Mouse (Mus musculus) myocyte (in vitro differentiated cells): ENCODE measurements around the gene Nlrc5. TPM values are rescaled to one million over a fixed set of nuclear protein-coding genes. Genes with fewer than 3 reads are reported as not detected.

Source experiments
- H3K27me3 ChIP-seq: one replicate; pipeline ENCODE4 v1.6.1; 2011; ENCODE audit not compliant: control insufficient read depth, insufficient read depth, insufficient read length
- H3K36me3 ChIP-seq: one replicate; pipeline ENCODE4 v1.6.1; 2011; ENCODE audit not compliant: control insufficient read depth, insufficient read depth
- H3K4me2 ChIP-seq: one replicate; pipeline ENCODE4 v1.6.1; 2011; ENCODE audit warnings: low read depth, control low read depth
- H3K4me3 ChIP-seq: one replicate; pipeline ENCODE4 v1.5.1; 2011; ENCODE audit warnings: mild to moderate bottlenecking, control low read depth, moderate library complexity
- H3K79me2 ChIP-seq: one replicate; pipeline ENCODE4 v1.6.1; 2011; ENCODE audit not compliant: control insufficient read depth, insufficient read depth
- H3ac ChIP-seq: one replicate; pipeline ENCODE4 v1.6.1; 2011; ENCODE audit not compliant: control insufficient read depth, insufficient read length
- CEBPB ChIP-seq: IDR thresholded peaks from 2 replicates; pipeline ENCODE4 v1.6.1; 2011; ENCODE audit warnings: mild to moderate bottlenecking, moderate library complexity; ENCODE audit not compliant: poor library complexity, insufficient read depth, severe bottlenecking
- E2F4 ChIP-seq: IDR thresholded peaks from one replicate; pipeline ENCODE4 v1.6.1; 2011; ENCODE audit warnings: mild to moderate bottlenecking, control low read depth, moderate library complexity; ENCODE audit not compliant: insufficient read depth
- MAX ChIP-seq: IDR thresholded peaks from one replicate; pipeline ENCODE4 v1.6.1; 2011; ENCODE audit warnings: low read depth, mild to moderate bottlenecking, control low read depth
- MYOD1 ChIP-seq, 3 experiments: IDR thresholded peaks; one replicate each; pipeline ENCODE4 v1.6.1; 2011; ENCODE audit warnings: control low read depth in 2 of 3, low read depth in 2 of 3, mild to moderate bottlenecking in 2 of 3, moderate library complexity in 1 of 3; ENCODE audit not compliant: insufficient read length in 2 of 3, control insufficient read depth in 1 of 3
- MYOG ChIP-seq, 3 experiments: IDR thresholded peaks; one replicate each; pipeline ENCODE4 v1.6.1; 2011; ENCODE audit warnings: control low read depth in 2 of 3, low read depth in 2 of 3, mild to moderate bottlenecking in 2 of 3; ENCODE audit not compliant: insufficient read length in 2 of 3, control insufficient read depth in 1 of 3, insufficient read depth in 1 of 3
- POLR2A ChIP-seq: IDR thresholded peaks from one replicate; pipeline ENCODE4 v1.6.1; 2011; ENCODE audit warnings: low read depth, mild to moderate bottlenecking, control low read depth, moderate library complexity; ENCODE audit not compliant: insufficient read length
- POLR2AphosphoS2 ChIP-seq: IDR thresholded peaks from one replicate; pipeline ENCODE4 v1.6.1; 2011; ENCODE audit warnings: low read depth, control low read depth; ENCODE audit not compliant: insufficient read length
- REST ChIP-seq: IDR thresholded peaks from one replicate; pipeline ENCODE4 v1.6.1; 2011; ENCODE audit warnings: mild to moderate bottlenecking, control low read depth, moderate library complexity; ENCODE audit not compliant: insufficient read depth, insufficient read length
- SRF ChIP-seq: IDR thresholded peaks from one replicate; pipeline ENCODE4 v1.6.1; 2011; ENCODE audit warnings: low read depth; ENCODE audit not compliant: control insufficient read depth, insufficient read length
- TCF12 ChIP-seq: IDR thresholded peaks from one replicate; pipeline ENCODE4 v1.6.1; 2011; ENCODE audit warnings: mild to moderate bottlenecking, control low read depth; ENCODE audit not compliant: poor library complexity, insufficient read depth, severe bottlenecking
- TCF3 ChIP-seq: IDR thresholded peaks from one replicate; pipeline ENCODE4 v1.6.1; 2011; ENCODE audit warnings: low read depth, control low read depth; ENCODE audit not compliant: insufficient read length
- USF1 ChIP-seq: IDR thresholded peaks from one replicate; pipeline ENCODE4 v1.6.1; 2011; ENCODE audit warnings: low read depth, mild to moderate bottlenecking, control low read depth, moderate library complexity
- polyA plus RNA-seq: library from polyadenylated mRNA; unstranded; fragments of >200 nt; fragmentation: generic; extraction: Trizol; gene quantifications from one replicate; pipeline ENCODE4 v1.2.1, GENCODE M21; 2012; ENCODE audit warnings: missing spikeins

The Nlrc5 gene
- 0.40 TPM for polyA plus RNA-seq

GRCm38 (mm10) chr8:94433981-94434466 is at the start of gene Nlrc5:
Gene Nlrc5, plus strand, starts transcription at chr8:94434356.
- TF ChIP-seq MYOG (IDR thresholded peaks at IDR 0.05; ENCODE audit: control insufficient read depth in 1 of 3, insufficient read depth in 1 of 3, insufficient read length in 2 of 3, low read depth in 2 of 3): no peak
- no peak for TF ChIP-seq MAX
- TF ChIP-seq TCF3: no peak
- TF ChIP-seq REST: no peak
- TF ChIP-seq E2F4: no peak
- no peak for TF ChIP-seq POLR2A
- TF ChIP-seq CEBPB: no peak
- TF ChIP-seq TCF12: no peak
- TF ChIP-seq SRF: no peak
- no peak for TF ChIP-seq USF1
- no peak for TF ChIP-seq MYOD1 (IDR thresholded peaks at IDR 0.05; ENCODE audit: control insufficient read depth in 1 of 3, insufficient read length in 2 of 3, low read depth in 2 of 3)
- TF ChIP-seq POLR2AphosphoS2: no peak
- Histone ChIP-seq H3K4me3 (peak within 1 kb of the TSS; percentile 22), H3K27me3 (peaks cover 13% of the 10 kb centered on the region), H3ac (no peak within 1 kb of the TSS), H3K4me2 (peak within 1 kb of the TSS; percentile 78), H3K79me2 (no peaks in the 10 kb centered on the region), H3K36me3 (no peaks in the 10 kb centered on the region)

- peak overlapping the region; percentile 91 for H3K4me2 ChIP-seq
- no peak for TF ChIP-seq MAX
- no peak for TF ChIP-seq E2F4
- no peak for TF ChIP-seq SRF
- no peak for TF ChIP-seq MYOG (IDR thresholded peaks at IDR 0.05; ENCODE audit: control insufficient read depth in 1 of 3, insufficient read depth in 1 of 3, insufficient read length in 2 of 3, low read depth in 2 of 3)
- no peak for TF ChIP-seq CEBPB
- TF ChIP-seq POLR2A: no peak
- TF ChIP-seq TCF12: no peak
- TF ChIP-seq MYOD1 (IDR thresholded peaks at IDR 0.05; ENCODE audit: control insufficient read depth in 1 of 3, insufficient read length in 2 of 3, low read depth in 2 of 3): no peak
- TF ChIP-seq POLR2AphosphoS2: no peak
- no peak for TF ChIP-seq USF1
- TF ChIP-seq TCF3: no peak
- no peak for TF ChIP-seq REST
- H3K79me2 ChIP-seq: peaks cover 38% of the 10 kb centered on the region
- peak overlapping the region; percentile 100 for H3K4me3 ChIP-seq
- peaks cover 29% of the 10 kb centered on the region for H3K36me3 ChIP-seq
- no peaks in the 10 kb centered on the region for H3K27me3 ChIP-seq
- H3ac ChIP-seq: peak overlapping the region; percentile 77
These were observed 48.5 kb upstream of the Nlrc5 start for GRCm38 (mm10) chr8:94385506-94386213.

- Histone ChIP-seq H3K4me3 (peak within 1 kb of the TSS; percentile 100), H3ac (peak within 1 kb of the TSS; percentile 77), H3K27me3 (no peaks in the 10 kb centered on the region), H3K4me2 (peak within 1 kb of the TSS; percentile 91), H3K36me3 (peaks cover 36% of the 10 kb centered on the region), H3K79me2 (peaks cover 38% of the 10 kb centered on the region)
- TF ChIP-seq MYOG (IDR thresholded peaks at IDR 0.05; ENCODE audit: control insufficient read depth in 1 of 3, insufficient read depth in 1 of 3, insufficient read length in 2 of 3, low read depth in 2 of 3): peak in 1 of 3 experiments; percentile 18
- TF ChIP-seq POLR2A: peak; percentile 96
- peak; percentile 96 for TF ChIP-seq POLR2AphosphoS2
- peak in 1 of 3 experiments; percentile 37 for TF ChIP-seq MYOD1 (IDR thresholded peaks at IDR 0.05; ENCODE audit: control insufficient read depth in 1 of 3, insufficient read length in 2 of 3, low read depth in 2 of 3)
- no peak for TF ChIP-seq USF1
- no peak for TF ChIP-seq TCF12
- TF ChIP-seq CEBPB: peak; percentile 93
- no peak for TF ChIP-seq TCF3
- peak; percentile 77 for TF ChIP-seq SRF
These were observed 47.7 kb upstream of the Nlrc5 start, which contains the start of gene Herpud1 for GRCm38 (mm10) chr8:94386214-94387026. Gene Herpud1, plus strand, starts transcription at chr8:94386438.

- peak overlapping the region; percentile 77 for H3ac ChIP-seq
- H3K4me3 ChIP-seq: peak overlapping the region; percentile 100
- peak overlapping the region; percentile 89 for H3K4me2 ChIP-seq
- H3K36me3 ChIP-seq: peaks cover 43% of the 10 kb centered on the region
- H3K79me2 ChIP-seq: peaks cover 38% of the 10 kb centered on the region
- TF ChIP-seq TCF3 (no peak), POLR2AphosphoS2 (peak; percentile 78), USF1 (peak; percentile 85), POLR2A (peak; percentile 54)
- H3K27me3 ChIP-seq: no peaks in the 10 kb centered on the region
These were observed 47.0 kb upstream of the Nlrc5 start for GRCm38 (mm10) chr8:94387027-94387684.
